Mouse (Mus musculus) cortical plate, adult 2 months (tissue): ENCODE data around the gene Ticrr. TPM values are rescaled to one million over a fixed set of nuclear protein-coding genes. Genes with fewer than 3 reads are reported as not detected.

Experiments
- H3K27ac ChIP-seq: fragments of 200-500 bp; 2 replicates; pipeline ENCODE4 v1.5.1; 2012; ENCODE audit warnings: low read length, control low read depth, inconsistent platforms; ENCODE audit not compliant: insufficient read depth
- H3K4me1 ChIP-seq: fragments of 200-500 bp; 2 replicates; pipeline ENCODE4 v1.6.1; 2011; ENCODE audit warnings: low read length; ENCODE audit not compliant: control insufficient read depth, insufficient read depth
- H3K4me3 ChIP-seq: fragments of 200-500 bp; 2 replicates; pipeline ENCODE4 v1.5.1; 2011; ENCODE audit warnings: mild to moderate bottlenecking, low read length, control low read depth; ENCODE audit not compliant: insufficient read depth
- CTCF ChIP-seq: fragments of 200-500 bp; IDR thresholded peaks from 2 replicates; pipeline ENCODE4 v1.5.1; 2011; ENCODE audit warnings: mild to moderate bottlenecking, control low read depth, low read length; ENCODE audit not compliant: insufficient read depth; ENCODE audit errors: extremely low read depth
- POLR2A ChIP-seq: fragments of 200-500 bp; IDR thresholded peaks from 2 replicates; pipeline ENCODE4 v1.6.1; 2011; ENCODE audit warnings: mild to moderate bottlenecking, low read length, control low read depth; ENCODE audit not compliant: insufficient read depth; ENCODE audit errors: extremely low read depth
- polyA plus RNA-seq: library from polyadenylated mRNA; depleted of rRNA; stranded (reverse); fragments of >200 nt; gene quantifications from 2 replicates; pipeline ENCODE4 v1.2.3, GENCODE M21; 2012

Ticrr gene
- polyA plus RNA-seq, 1 experiment: 0.08 TPM

DNA sequence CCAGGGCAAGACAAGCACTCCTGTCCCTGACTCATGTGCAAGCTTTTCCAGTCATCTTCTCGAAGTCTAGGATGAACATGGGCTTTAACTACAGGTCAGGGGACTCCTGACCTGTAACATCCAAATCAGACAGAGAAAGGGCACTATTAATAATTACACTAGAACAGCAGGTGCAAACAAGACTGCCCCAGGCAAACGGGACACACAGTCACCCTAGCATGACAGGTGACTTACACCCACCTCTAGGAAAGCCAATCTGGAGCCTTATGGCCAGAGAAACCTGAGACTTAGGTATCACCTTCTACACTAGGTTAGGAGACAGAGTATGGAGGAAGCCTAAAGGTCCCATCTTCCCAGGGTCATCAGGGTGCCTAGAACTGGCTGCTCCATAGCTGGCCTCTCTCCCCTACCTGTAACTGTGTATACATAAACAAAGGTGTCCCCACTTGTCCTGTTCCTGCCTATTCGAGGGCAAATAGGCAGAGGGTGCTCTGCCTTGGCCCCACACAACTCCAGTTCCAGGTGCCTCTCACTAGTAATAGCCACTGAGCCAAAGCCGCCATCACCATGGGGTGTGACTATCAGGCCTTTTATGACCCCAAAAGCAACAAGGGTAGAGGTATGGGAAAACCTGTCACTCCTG is 31.6 kb upstream of the Ticrr start:
- H3K27ac ChIP-seq: no peak overlapping the region
- H3K4me3 ChIP-seq: no peak overlapping the region
- no peaks in the 10 kb centered on the region for H3K4me1 ChIP-seq
- TF ChIP-seq CTCF (no peak), POLR2A (no peak)

DNA sequence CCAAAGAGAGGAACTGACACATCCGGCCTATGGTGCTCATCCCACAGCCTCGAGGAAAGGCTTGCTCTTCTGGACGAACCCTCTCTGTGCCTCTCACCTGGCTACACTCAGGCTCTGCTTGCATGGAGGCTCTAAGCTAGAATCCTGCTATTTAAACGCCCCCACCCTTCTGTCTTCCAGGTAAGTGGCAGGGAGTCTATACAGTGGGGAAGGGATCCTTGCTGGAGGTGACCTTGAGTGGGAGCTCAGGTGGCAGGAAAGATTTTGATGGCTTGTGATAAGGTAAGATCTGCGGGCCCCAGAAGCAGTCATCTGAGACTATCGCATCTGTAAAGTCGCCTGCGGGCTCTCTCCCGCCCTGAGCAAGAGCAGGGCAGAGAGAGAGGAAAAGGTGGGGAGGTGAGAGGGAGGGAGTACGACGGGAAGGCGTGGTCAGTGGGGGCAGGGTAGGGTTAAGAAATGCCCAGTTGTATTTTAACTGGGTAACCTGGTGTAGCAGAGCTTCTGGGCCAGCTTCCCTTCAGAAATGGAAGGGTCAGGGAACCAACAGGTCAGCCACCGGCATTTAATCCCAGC is 28.1 kb upstream of the Ticrr start:
- Histone ChIP-seq H3K4me3 (no peak overlapping the region), H3K27ac (no peak overlapping the region), H3K4me1 (no peaks in the 10 kb centered on the region)
- TF ChIP-seq POLR2A (no peak), CTCF (no peak)

DNA sequence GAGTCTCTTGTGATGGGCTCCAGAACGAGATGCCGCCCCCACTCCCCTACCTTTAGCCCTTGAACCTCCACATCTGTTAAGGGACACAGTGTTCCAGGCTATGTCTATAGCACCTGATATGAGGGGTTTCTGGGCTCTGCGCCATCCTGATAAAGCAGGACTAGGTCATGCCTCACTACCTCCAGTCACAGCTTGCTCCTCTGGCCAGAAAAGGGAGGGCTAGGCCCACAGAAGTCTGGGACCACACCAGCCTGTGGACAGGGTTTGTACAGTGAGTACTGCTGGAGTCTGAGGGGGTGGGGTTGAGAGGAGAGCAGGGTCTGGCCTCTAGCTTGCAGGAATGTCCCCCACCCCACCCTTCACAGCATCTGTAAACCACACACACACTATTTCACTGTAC is 12.8 kb upstream of the Ticrr start:
- H3K4me3 ChIP-seq: no peak overlapping the region

DNA sequence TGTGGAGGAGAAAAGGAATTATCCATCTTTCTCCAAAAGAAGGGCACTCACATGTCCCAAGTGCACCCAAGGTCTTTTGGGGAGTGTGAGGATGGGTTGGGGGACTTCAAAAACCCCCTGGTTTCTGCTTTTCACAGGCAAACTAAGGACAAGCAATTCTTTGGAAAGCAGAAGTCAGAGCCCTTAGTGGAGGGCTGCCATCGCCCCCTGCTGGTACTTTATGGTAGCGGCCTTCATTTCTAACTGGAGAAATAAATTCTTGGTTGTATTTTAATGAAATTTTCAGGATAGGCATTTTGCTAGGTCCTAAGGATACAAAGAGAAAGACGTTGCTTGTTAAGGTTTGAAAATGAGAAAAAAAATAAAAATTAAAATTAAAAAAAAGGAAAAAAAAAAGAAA is 11.0 kb upstream of the Ticrr start:
- Histone ChIP-seq H3K27ac (no peak overlapping the region), H3K4me1 (no peaks in the 10 kb centered on the region), H3K4me3 (no peak overlapping the region)
- TF ChIP-seq CTCF: peak; percentile 65
- no peak for TF ChIP-seq POLR2A

More for the DNA sequence above, 12.8 kb upstream of the Ticrr start:
- TF ChIP-seq POLR2A (no peak), CTCF (no peak)
- Histone ChIP-seq H3K27ac (no peak overlapping the region), H3K4me1 (no peaks in the 10 kb centered on the region)

DNA sequence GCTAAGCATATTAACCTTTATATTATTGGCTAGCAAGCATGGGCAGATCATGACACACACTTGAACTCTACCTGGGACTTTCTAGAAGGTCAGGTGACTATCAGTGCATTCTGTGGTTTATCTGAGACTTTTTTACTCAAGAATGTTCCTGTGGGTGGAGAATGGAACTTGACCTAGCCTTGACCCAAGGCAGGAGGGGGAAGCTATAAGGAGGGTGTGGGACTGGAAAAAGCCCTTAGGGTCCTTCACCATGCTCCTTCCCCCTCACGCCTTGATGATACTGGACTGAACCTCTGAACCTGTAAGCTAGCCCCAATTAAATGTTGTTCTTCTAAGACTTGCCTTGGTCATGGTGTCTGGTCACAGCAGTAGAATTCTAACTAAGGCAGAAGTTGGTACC is 5.8 kb upstream of the Ticrr start:
- no peak for TF ChIP-seq CTCF
- TF ChIP-seq POLR2A: no peak
- Histone ChIP-seq H3K27ac (no peak overlapping the region), H3K4me1 (no peaks in the 10 kb centered on the region), H3K4me3 (no peak overlapping the region)

DNA sequence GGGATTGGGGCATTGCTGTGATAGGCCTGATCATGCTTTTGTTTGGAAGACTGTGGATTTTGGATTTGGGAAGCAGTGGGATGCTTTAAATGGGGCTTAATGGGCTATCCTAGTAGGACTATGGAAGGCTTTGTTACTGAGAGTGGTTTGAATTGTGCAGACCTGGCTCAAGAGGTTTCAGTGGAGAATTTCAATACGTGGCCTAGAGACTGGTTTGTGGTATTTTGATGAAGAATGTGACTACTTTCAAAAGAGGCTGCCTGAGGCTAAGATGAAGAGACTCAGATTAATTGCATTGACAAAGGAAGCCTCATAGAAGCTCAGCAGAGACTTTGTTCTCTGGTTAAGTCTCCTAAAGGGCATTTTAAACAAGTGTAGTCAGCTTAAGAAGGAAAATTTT is 5.4 kb upstream of the Ticrr start:
- no peak overlapping the region for H3K4me3 ChIP-seq
- TF ChIP-seq POLR2A (no peak), CTCF (no peak)
- H3K4me1 ChIP-seq: no peaks in the 10 kb centered on the region
- H3K27ac ChIP-seq: no peak overlapping the region

DNA sequence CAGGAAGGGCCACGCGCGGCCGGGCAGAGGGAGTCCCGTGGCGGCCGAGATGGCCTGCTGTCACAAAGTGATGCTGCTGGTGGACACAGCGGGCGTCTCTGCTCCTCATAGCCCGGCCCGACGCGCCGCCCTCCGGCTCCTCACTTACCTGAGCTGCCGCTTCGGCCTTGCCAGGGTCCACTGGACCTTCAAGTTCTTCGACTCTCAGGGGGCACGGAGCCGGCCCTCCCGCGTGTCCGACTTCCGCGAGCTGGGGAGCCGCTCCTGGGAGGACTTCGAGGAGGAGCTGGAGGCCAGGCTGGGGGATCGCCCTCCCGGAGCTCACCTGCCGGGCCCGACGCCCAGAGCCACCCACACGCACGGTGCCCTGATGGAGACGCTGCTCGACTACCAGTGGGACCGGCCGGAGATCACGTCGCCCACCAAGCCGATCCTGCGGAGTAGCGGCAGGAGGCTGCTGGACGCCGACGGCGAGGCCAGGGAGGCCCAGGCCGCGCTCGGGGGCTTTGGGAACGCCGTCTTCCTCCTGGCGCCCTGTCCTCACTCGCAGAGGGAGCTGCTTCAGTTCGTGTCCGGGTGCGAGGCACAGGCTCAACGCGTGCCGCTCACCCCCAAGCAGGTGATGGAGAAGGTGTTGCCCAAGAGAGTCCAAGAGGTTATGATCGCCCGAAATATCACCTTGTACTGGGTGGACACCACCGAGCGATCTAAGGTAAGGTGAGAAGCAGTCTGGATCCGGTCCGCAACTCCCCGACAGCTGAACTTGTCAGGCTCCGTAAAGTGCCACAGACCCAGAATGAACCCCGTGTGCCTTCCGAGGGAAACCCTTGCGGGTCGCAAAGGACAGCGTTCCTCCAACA is 525 bp downstream of the Ticrr start:
- no peaks in the 10 kb centered on the region for H3K4me1 ChIP-seq
- TF ChIP-seq CTCF: no peak
- no peak for TF ChIP-seq POLR2A
- H3K27ac ChIP-seq: no peak overlapping the region
- H3K4me3 ChIP-seq: peak overlapping the region; percentile 41

DNA sequence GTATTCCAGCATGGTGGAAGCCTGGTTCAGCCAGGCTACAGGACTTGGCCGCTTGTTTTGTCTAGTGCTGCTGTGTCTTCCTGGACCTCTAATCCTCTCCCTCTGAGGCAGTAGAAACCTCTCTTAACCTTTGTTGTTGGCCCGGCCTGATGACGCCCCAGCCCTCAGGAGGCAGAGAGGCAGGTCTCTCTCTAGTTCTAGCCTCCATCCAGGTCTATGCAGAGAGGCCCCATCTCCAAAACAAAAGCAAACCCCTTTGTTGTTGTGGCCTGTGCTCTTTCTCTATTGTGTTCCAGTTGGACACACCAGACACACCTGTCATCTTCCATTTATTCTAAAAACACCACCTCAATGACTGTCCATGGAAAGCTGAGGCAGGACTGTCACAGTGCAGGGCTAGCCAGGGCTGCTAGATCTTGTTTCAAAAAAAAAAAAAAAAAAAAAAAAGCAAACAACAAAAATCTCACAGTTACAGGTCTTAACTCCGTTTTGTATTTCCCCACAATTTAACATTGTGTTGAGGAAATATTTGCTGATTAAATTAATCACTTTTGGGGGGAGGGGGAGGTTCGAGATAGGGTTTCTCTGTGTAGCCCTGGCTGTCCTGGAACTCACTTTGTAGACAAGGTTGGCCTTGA is 1.4 kb downstream of the Ticrr start:
- Histone ChIP-seq H3K4me1 (no peaks in the 10 kb centered on the region), H3K27ac (no peak overlapping the region), H3K4me3 (no peak overlapping the region; the same call in 1 of the 2 replicates)
- no peak for TF ChIP-seq CTCF
- no peak for TF ChIP-seq POLR2A

DNA sequence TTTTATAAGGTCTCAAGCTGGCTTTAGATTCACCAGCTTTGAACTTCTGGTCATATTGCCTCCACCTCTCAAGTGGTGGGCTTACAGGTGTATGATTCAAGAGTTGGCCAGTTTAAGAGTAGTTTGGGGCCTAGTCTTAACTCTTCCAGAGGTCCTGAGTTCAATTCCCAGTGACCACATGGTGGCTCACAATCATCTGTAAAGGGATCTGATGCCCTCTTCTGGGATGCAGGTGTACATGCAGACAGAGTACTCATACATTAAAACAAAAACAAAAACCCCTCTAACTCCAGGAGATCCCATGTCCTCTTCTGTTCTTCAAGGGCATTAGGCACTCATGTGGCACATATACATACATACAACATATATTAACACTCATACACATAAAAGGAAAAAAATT is 6.7 kb downstream of the Ticrr start:
- H3K27ac ChIP-seq: no peak overlapping the region
- TF ChIP-seq CTCF (no peak), POLR2A (no peak)
- H3K4me3 ChIP-seq: no peak overlapping the region
- no peaks in the 10 kb centered on the region for H3K4me1 ChIP-seq
